Mouse (Mus musculus) activated CD4-positive, CD25-positive, alpha-beta regulatory T cell, adult 4 months (primary cell): ENCODE data around the gene Serp2. TPM values are rescaled to one million over a fixed set of nuclear protein-coding genes. Genes with fewer than 3 reads are reported as not detected.

Experiments
- ATAC-seq: one replicate; pipeline ENCODE4 v1.8.0; 2017
- polyA plus RNA-seq, 2 experiments: library from polyadenylated mRNA; unstranded; fragments of 100-300 nt; shearing (Covaris generic); gene quantifications; one replicate each; pipeline ENCODE4 v1.2.1; 2017

Serp2 gene
- polyA plus RNA-seq, 2 experiments from 2014 or later = 3.8 to 5.4 TPM

DNA sequence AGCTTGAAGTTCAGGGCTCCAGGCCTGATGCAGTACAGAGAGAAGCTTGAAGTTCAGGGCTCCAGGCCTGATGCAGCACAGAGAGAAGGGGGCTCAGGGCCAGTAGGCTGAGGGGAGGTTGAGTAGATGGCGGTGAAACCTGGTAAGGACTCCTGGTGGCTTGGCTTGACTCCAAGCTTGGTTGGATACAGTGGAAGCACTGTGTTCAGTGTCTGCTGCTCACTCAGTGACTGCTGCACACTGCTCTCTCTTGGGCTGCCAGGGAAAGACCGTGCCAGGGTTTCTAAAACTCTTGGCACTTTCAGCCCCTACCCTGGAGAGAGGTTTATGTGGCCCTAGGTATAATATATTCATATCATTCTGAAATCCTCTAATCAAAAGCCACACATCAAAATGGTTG, 67.6 kb downstream of the Serp2 start:
- ATAC-seq = no peak

DNA sequence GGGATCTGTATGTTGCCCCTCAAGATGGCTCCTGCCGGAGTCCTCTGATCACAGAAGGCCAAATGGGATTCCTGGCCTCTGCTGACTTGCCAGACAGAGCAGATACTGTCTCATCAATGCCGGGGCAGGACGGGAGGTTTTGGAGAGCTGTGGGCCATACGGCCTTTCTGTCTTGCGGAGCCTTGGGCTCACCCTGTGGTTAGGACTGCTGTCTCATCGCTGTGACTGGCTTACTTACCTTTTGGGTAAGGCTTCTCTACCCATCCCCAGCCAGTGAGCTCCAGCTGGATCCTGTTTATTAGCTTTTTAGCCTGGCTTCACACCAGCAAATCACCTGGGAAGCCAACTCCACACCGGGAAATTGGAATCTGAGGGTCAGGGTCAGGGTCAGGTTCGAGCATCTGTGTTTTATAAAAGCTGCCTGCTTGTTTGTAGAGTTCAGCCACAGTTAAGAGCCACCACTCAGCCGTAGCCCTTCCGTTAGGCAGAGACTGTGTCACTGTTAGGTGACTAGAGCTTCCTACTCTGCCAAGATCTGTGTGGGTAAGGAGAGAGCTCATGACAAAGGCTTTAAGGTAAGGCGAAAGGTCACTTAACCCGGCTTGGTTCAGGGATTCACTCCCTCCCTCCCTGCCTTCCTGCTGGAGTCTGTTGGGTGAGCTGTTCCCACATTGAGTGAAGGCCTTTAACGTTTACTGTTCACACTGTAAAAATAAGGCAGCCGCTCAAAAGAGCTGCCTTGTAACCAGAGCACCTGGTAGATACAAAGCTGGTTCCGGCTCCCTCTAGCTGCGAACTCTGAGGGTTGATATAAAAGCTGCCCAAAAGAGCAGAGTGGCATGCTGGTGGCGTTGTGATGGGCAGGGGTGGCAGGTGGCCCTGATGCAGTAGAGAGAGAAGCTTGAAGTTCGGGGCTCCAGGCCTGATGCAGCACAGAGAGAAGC, 68.3 kb downstream of the Serp2 start:
- ATAC-seq = no peak

- ATAC-seq = no peak
These were observed 69.1 kb downstream of the Serp2 start for GRCm38 (mm10) chr14:76487609-76488008.

DNA sequence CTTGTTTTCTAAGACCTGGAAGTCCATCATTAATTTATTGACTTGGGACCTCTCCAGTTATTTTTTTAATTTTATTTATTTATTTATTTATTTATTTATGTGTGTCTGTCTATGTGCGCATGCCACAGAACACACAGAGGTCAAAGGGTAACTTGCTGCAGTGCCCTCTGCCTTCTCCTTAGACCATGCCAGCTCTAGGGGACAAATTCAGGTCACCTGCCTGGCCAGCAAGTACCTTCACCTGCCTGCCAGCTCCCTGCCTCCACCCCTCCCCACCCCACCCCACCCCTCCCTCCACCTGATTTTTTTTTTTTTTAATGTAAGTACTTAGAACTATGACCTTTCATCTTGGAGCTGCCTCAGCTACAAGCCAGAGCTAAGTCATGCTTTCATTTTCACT, 73.0 kb downstream of the Serp2 start:
- ATAC-seq = no peak

Other genes starting within 250 kb of the Serp2 start
- gene Tsc22d1, start 141.9 kb downstream of the Serp2 start, polyA plus RNA-seq = 1 to 10 TPM; 6.8 to 7.5 TPM